Mouse (Mus musculus): ENCODE data around the gene Gnrhr.
A peak's percentile ranks its signal among the peaks of the same experiment; 100 is the strongest.

Gene Gnrhr

DNA sequence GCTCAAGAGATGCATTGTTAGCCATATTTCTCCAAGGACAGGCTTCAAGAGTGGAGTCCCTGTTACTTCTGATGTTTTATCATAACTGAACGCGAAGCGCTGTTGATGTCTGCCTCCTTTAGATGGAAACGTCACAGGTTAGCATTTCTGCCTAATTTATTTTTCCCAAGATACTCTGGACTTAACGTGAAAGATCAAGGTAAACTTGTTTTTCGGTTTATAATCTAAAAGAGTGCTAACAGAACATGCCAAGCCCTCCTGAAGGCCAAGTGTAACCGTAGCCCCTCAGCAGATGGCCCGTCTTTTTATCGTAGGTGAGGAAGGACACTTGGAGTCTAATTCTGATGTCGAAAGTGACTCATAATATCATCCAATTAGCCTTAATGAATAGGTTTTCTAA lies at the start of gene Gnrhr:
Gene Gnrhr (minus strand): TSS at position 101 of the 400 bp plus-strand sequence.
- no peak for DNase-seq

DNA sequence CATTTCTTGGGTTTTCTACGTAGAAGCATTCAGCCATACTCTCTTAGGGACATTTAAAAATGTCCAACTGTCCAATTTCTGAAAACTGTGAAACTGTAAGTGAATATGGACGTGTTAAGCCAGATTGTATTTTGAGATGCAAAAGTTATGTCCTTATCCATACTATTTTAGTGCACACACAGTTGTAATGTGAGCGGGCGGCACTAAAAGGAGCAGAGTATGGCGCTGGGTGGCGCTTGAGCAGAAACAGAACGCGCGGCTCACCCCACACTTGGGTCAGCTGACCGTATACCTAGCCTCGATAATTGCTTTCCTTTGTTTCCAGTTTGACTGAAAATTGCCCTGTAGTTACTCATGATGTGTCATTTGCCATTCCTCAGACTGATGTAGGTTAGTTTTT lies 48.9 kb upstream of the Gnrhr start:
- DNase-seq = no peak

DNA sequence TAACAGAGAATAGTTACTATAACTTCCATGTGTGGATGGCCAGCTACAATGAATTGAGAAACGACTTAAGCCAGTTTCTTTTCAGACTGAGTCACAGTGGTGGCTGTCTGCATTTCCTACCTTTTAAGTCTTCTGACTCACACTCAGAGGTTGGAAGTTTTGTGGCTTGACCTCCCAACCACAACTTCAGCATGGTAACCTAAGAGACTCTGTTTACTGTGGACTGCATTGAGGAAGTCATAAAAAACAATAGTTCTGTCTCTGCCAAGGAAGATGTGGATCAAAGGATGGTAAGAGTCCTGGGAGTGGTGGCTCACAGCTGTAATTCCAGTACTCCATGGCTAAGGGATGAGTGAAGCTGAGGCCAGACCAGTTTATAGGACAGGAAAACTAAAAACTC lies 47.2 kb upstream of the Gnrhr start:
- DNase-seq = no peak

DNA sequence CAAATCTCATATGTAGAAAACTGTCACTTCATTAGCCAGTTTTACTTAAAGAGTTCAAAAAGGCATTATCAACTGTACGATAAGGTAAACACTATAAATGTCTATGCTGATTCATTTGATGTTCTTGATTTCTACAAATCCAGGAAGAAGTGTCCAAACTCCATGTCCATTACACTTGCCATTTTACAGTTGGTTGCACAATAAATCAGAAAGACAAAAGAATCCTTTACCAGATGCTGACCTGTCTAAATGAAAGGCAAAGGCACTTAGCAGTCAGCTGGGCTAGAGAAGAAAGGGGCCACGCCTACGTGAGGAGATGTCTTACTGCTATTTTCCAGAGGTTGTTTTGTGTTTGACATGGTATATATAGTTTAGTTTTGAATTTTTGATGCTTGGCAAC lies 46.6 kb upstream of the Gnrhr start:
- DNase-seq = no peak

- peak; percentile 6 for DNase-seq
These were observed 29.6 kb upstream of the Gnrhr start for GRCm38 (mm10) chr5:86227156-86227853.

GRCm38 (mm10) chr5:86191356-86191755 lies 6.3 kb downstream of the Gnrhr start:
- peak; percentile 25 for DNase-seq

GRCm38 (mm10) chr5:86190770-86191169 lies 6.9 kb downstream of the Gnrhr start:
- peak; percentile 33 for DNase-seq

GRCm38 (mm10) chr5:86190290-86190689 lies 7.4 kb downstream of the Gnrhr start:
- DNase-seq = no peak

- DNase-seq = no peak
These were observed 10.3 kb downstream of the Gnrhr start for GRCm38 (mm10) chr5:86187441-86187840.

DNA sequence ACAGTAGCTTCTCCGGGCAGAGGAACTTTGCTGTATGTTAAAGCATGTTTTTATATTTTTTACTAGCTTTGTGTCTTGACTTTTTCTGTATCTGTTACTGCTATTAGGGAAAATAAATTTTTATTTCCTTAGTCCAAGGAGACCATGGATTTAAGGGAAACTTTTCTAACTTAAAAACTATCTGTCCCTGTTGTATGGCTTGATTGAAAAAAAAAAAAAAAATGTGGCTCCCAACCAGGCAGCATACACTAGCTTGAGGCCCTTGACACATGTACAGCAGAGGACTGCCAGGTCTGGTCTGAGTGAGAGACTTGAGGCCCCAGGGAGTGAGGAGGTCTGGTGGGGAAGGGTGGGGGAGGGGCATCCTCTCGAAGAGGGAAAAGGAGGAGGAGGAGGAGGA lies 23.9 kb downstream of the Gnrhr start:
- DNase-seq = no peak

- peak; percentile 99 for DNase-seq
These were observed 25.1 kb downstream of the Gnrhr start, which contains the start of gene Uba6 for GRCm38 (mm10) chr5:86172449-86173161. Gene Uba6, minus strand, starts transcription at chr5:86172803.

DNA sequence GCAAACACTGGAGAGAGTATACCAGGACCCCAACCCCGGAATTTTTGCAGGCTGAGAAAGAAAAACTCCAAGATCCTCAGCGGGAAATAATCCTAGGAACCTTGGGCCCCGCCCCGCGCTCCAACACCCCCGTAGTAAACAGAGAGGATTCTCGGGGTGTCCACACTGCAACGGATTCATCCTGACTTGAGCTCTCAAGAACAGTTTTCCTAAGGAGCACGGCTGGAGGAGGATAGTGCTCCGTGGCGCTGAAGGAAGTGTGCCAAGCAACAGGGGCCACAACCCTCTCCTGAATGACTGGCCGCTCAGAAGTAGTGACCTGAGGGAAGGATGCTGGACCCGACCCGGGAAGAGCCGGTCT lies 25.6 kb downstream of the Gnrhr start:
- no peak for DNase-seq

All from lung, postnatal 10 days (tissue).